Mouse (Mus musculus) hindbrain, embryonic 13.5 days (tissue): ENCODE measurements around the gene Snapc2. TPM values are rescaled to one million over a fixed set of nuclear protein-coding genes. Genes with fewer than 3 reads are reported as not detected.

ENCODE experiments used
- ATAC-seq: fragments of 200-750 bp; cut with Nextera tagmentation; 2 replicates; pipeline ENCODE4 v1.8.0; 2017; ENCODE audit warnings: moderate TSS enrichment; ENCODE audit not compliant: low FRiP score
- H3K27ac ChIP-seq: fragments of 300-500 bp; sonication (generic); 2 replicates; pipeline ENCODE4 v1.5.1; 2015; ENCODE audit warnings: inconsistent platforms, mild to moderate bottlenecking, moderate library complexity
- H3K27me3 ChIP-seq: fragments of 300-500 bp; sonication (generic); 2 replicates; pipeline ENCODE4 v1.6.1; 2015; ENCODE audit warnings: mild to moderate bottlenecking, inconsistent platforms
- H3K36me3 ChIP-seq: fragments of 300-500 bp; sonication (generic); 2 replicates; pipeline ENCODE4 v1.6.1; 2015; ENCODE audit warnings: mild to moderate bottlenecking, inconsistent platforms
- H3K4me1 ChIP-seq: fragments of 300-500 bp; sonication (generic); replicated peaks from 2 replicates; pipeline ENCODE4 v1.6.1; 2015; ENCODE audit warnings: inconsistent platforms
- H3K4me2 ChIP-seq: fragments of 300-500 bp; sonication (generic); 2 replicates; pipeline ENCODE4 v1.6.1; 2015; ENCODE audit warnings: inconsistent platforms, mild to moderate bottlenecking, moderate library complexity
- H3K4me3 ChIP-seq: fragments of 300-500 bp; sonication (generic); 2 replicates; pipeline ENCODE4 v1.5.1; 2015; ENCODE audit warnings: mild to moderate bottlenecking, inconsistent platforms
- H3K9ac ChIP-seq: fragments of 300-500 bp; sonication (generic); 2 replicates; pipeline ENCODE4 v1.6.1; 2015; ENCODE audit warnings: mild to moderate bottlenecking, inconsistent platforms
- H3K9me3 ChIP-seq: fragments of 300-500 bp; sonication (generic); 2 replicates; pipeline ENCODE4 v1.6.1; 2016; ENCODE audit warnings: inconsistent platforms
- WGBS: fragments of 180-500 bp; shearing (Covaris S2); methylation state at CpG from one replicate; pipeline ENCODE4 v1.1.7; 2015; 5-methylcytosine and 5-hydroxymethylcytosine counted together
- polyA plus RNA-seq: library from polyadenylated mRNA; unstranded; fragments of >200 nt; fragmentation: Nextera tagmentation; extraction: Ambion mirVana; gene quantifications from 2 replicates; pipeline ENCODE4 v1.2.1, GENCODE M21; 2015

The Snapc2 gene
- polyA plus RNA-seq, 1 experiment from 2014 or later = 65.2 TPM

DNA sequence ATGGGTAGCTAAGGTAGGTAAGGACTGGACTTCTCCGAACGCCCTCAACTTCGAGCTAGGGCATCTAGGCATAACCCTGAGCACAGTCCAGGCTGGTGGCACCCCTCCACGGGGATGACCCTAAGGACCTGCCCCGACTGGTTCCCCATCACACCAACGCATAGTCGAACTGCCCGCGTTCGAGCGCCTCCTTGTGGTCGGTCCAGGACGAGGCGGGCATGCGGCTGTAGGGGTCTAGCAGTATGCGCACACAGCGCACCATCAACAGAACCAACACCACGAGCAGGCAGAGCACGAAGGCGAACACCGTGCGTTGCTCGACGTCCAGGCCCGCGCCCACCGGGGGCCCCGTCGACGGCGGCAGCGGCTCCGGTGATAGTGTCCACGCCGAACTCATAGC is 5.4 kb downstream of the Snapc2 start:
- peaks cover 62% of the 10 kb centered on the region for H3K36me3 ChIP-seq

GRCm38 (mm10) chr8:4258678-4259077 is 5.8 kb downstream of the Snapc2 start:
- under 1% methylated on average over 27 of the region's 32 CpGs for WGBS

More for the DNA sequence above, 5.4 kb downstream of the Snapc2 start:
- peak overlapping the region; percentile 97 for H3K27ac ChIP-seq
- peak overlapping the region; percentile 92 for H3K4me3 ChIP-seq
- 1% methylated on average over 35 of the region's 35 CpGs for WGBS
- ATAC-seq = peak; percentile 58
- peaks cover 57% of the 10 kb centered on the region for H3K4me1 ChIP-seq
- no peaks in the 10 kb centered on the region for H3K9me3 ChIP-seq
- H3K9ac ChIP-seq = peak overlapping the region; percentile 97
- H3K4me2 ChIP-seq = peak overlapping the region; percentile 81
- no peaks in the 10 kb centered on the region for H3K27me3 ChIP-seq

GRCm38 (mm10) chr8:4259125-4259804 is 6.4 kb downstream of the Snapc2 start, which contains the start of gene Ctxn1:
Gene Ctxn1 (minus strand): TSS chr8:4259274.
- H3K36me3 ChIP-seq = peaks cover 72% of the 10 kb centered on the region
- H3K9ac ChIP-seq = peak within 1 kb of the TSS; percentile 97
- H3K4me2 ChIP-seq = peak within 1 kb of the TSS; percentile 81

More at GRCm38 (mm10) chr8:4258678-4259077, 5.8 kb downstream of the Snapc2 start:
- Histone ChIP-seq H3K9ac (peak overlapping the region; percentile 97), H3K4me2 (peak overlapping the region; percentile 81), H3K36me3 (peaks cover 66% of the 10 kb centered on the region), H3K27me3 (no peaks in the 10 kb centered on the region), H3K27ac (peak overlapping the region; percentile 97), H3K9me3 (no peaks in the 10 kb centered on the region), H3K4me1 (peaks cover 54% of the 10 kb centered on the region), H3K4me3 (peak overlapping the region; percentile 92)
- ATAC-seq = peak; percentile 81

GRCm38 (mm10) chr8:4259805-4260170 is 6.9 kb downstream of the Snapc2 start:
- ATAC-seq = no peak
- Histone ChIP-seq H3K27ac (peak overlapping the region; percentile 97), H3K9ac (peak overlapping the region; percentile 97), H3K9me3 (no peaks in the 10 kb centered on the region), H3K4me2 (peak overlapping the region; percentile 81), H3K4me1 (peaks cover 42% of the 10 kb centered on the region), H3K27me3 (no peaks in the 10 kb centered on the region), H3K36me3 (peaks cover 73% of the 10 kb centered on the region), H3K4me3 (peak overlapping the region; percentile 92)
- 84% methylated on average over 4 of the region's 4 CpGs for WGBS

More at GRCm38 (mm10) chr8:4259125-4259804, 6.4 kb downstream of the Snapc2 start, which contains the start of gene Ctxn1:
- ATAC-seq = peak; percentile 89
- Histone ChIP-seq H3K9me3 (no peaks in the 10 kb centered on the region), H3K27me3 (no peaks in the 10 kb centered on the region), H3K27ac (peak within 1 kb of the TSS; percentile 97), H3K4me3 (peak within 1 kb of the TSS; percentile 92), H3K4me1 (peaks cover 48% of the 10 kb centered on the region)
- WGBS = 5% methylated on average over 25 of the region's 33 CpGs

GRCm38 (mm10) chr8:4263105-4263791 is 10.4 kb downstream of the Snapc2 start:
- Histone ChIP-seq H3K27ac (no peak overlapping the region), H3K9me3 (no peaks in the 10 kb centered on the region), H3K4me2 (no peak overlapping the region), H3K27me3 (no peaks in the 10 kb centered on the region), H3K36me3 (peaks cover 84% of the 10 kb centered on the region), H3K4me1 (peaks cover 11% of the 10 kb centered on the region), H3K9ac (no peak overlapping the region), H3K4me3 (no peak overlapping the region)
- 92% methylated on average over 8 of the region's 8 CpGs for WGBS
- ATAC-seq = no peak

DNA sequence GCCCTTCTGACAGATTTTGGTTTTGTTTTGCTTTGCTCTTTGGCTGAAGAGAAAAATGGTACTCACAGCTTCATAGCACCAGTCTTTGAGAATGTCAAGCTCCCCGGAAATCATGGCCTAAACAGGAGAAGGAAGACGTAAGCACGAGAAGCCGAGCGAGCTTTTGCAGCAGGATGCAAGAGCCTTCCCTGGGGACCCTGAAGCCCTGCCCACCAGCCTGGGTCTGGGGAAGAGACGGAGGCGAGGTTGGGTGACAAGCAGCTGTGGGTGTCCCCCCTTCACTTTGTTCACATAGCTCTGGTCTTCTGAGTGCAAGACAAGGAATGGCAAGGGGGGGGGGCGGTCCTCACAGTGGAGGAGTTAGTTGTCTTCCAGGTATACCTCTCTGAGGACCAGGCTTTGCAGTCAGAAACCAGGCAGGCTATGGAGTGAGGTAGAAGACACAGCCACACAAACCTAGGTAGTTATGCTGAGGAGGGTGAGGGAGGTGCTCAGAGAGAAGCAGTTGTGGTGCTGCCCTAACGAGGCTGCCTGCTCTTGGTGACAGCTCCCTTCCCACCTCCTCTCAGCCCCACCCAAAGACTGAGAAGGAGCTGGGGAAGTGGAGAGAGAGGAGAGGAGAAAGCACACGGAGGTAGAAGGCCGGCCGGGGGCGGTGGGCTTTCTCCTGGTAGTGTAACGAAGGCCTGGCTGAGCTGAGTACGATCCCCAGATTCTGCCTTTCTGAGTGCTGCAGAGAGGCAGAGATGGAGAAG is 12.5 kb downstream of the Snapc2 start:
- Histone ChIP-seq H3K9me3 (no peaks in the 10 kb centered on the region), H3K27me3 (no peaks in the 10 kb centered on the region), H3K9ac (no peak overlapping the region), H3K27ac (no peak overlapping the region), H3K36me3 (peaks cover 98% of the 10 kb centered on the region), H3K4me3 (no peak overlapping the region), H3K4me1 (no peaks in the 10 kb centered on the region), H3K4me2 (no peak overlapping the region)
- no peak for ATAC-seq
- 94% methylated on average over 15 of the region's 15 CpGs for WGBS

DNA sequence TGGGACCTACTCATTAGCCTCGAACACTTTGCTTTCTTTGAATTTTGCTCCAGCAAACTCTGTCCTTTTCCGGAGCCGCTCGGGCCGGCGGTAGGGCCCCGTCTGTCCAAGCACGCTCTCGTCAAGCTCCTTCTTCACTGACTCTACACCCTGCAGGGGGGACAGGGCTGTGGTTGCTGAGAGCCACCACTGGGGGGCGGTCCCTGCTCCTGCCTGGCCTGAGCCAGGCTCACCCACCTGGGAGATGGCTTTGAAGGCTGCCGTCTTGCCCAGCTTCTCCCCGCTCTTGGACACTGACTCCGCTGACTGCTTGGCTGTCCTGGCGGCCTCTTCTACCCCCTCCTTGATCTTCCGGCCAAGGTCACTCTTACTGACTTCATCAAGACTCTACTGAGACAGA is 14.7 kb downstream of the Snapc2 start:
- H3K36me3 ChIP-seq = peaks cover 89% of the 10 kb centered on the region
- H3K4me1 ChIP-seq = no peaks in the 10 kb centered on the region
- H3K4me3 ChIP-seq = no peak overlapping the region
- no peaks in the 10 kb centered on the region for H3K27me3 ChIP-seq
- ATAC-seq = no peak
- H3K9me3 ChIP-seq = no peaks in the 10 kb centered on the region
- H3K4me2 ChIP-seq = no peak overlapping the region
- no peak overlapping the region for H3K27ac ChIP-seq
- WGBS = 72% methylated on average over 15 of the region's 15 CpGs
- no peak overlapping the region for H3K9ac ChIP-seq

DNA sequence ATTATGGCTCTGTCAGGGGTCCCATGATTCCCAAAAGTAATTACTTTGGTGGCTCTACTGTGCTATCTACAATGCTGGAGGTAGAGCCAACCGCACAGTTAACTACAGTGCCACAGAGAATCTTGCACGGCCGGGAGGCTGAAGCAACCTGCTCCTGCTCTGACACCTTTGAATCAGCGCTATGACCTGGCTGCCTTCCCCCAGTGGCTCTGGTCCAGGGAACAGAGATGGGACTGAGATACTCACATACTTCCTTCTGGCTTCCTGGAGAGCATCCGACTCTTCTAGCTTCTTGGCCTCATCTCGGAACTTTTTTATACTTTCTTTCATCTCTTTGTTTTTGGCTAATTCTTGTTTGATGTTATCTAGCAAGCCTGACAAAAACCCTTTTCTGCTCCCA is 16.7 kb downstream of the Snapc2 start:
- H3K27ac ChIP-seq = no peak overlapping the region
- no peak overlapping the region for H3K4me2 ChIP-seq
- no peaks in the 10 kb centered on the region for H3K9me3 ChIP-seq
- no peak for ATAC-seq
- no peaks in the 10 kb centered on the region for H3K27me3 ChIP-seq
- H3K4me3 ChIP-seq = no peak overlapping the region
- no peak overlapping the region for H3K9ac ChIP-seq
- peaks cover 6% of the 10 kb centered on the region; the same call in 1 of the 2 replicates for H3K4me1 ChIP-seq
- H3K36me3 ChIP-seq = peaks cover 80% of the 10 kb centered on the region
- 93% methylated on average over 6 of the region's 6 CpGs for WGBS

DNA sequence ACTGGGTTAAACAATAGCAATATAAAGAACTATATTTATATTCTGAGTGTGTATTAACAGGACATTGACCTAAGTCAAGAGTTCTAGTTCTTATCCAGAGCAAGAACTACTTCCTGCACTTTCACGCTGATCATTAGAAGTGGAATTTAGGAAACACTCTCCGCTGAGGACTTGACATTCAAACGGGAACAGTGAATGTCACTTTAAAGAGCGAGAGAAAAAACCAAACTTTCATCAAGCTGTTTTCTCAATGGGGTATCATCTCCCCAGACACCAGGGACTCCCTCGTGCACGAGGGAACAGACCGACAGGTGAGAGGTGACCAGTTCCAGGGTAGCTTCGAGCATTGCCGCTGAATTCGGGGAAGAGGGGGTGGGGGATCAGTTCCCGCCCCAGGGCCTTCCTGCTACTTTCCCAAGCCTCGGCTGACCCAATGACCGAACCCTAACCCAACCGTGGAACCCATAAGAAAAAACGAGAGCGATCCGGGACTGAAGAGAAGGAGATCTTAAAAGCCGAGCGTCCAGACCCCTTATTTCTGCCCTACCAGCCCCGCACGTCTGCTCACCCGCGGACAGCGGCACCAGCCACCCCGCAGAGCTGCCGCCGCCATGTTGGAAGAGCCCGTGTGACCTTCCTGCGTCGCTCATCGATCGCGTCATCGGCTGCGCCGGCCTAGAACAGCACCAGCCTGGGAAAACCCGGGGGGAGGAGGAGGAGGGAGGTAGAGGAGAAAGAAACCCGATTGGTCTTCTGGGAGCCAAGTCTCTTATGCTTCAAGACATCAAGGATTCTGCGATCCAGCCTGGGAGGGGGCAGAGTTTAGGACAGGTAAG is 22.6 kb downstream of the Snapc2 start, which contains the start of gene Timm44:
Gene Timm44 (minus strand): TSS at position 639 of the 836 bp plus-strand sequence.
- H3K27ac ChIP-seq = peak within 1 kb of the TSS; percentile 89
- peaks cover 23% of the 10 kb centered on the region for H3K36me3 ChIP-seq
- peak within 1 kb of the TSS; percentile 75 for H3K4me3 ChIP-seq
- H3K27me3 ChIP-seq = no peaks in the 10 kb centered on the region
- peak; percentile 96 for ATAC-seq
- peaks cover 16% of the 10 kb centered on the region for H3K4me1 ChIP-seq
- H3K4me2 ChIP-seq = peak within 1 kb of the TSS; percentile 76
- H3K9me3 ChIP-seq = no peaks in the 10 kb centered on the region
- peak within 1 kb of the TSS; percentile 86 for H3K9ac ChIP-seq
- WGBS = under 1% methylated on average over 39 of the region's 39 CpGs

- Histone ChIP-seq H3K27ac (peak overlapping the region; percentile 89), H3K9me3 (no peaks in the 10 kb centered on the region), H3K36me3 (peaks cover 23% of the 10 kb centered on the region), H3K4me2 (peak overlapping the region; percentile 76), H3K9ac (peak overlapping the region; percentile 86), H3K4me3 (peak overlapping the region; percentile 75), H3K4me1 (peaks cover 16% of the 10 kb centered on the region), H3K27me3 (no peaks in the 10 kb centered on the region)
- 28% methylated on average over 9 of the region's 9 CpGs for WGBS
- ATAC-seq = no peak
These were observed 23.2 kb downstream of the Snapc2 start for GRCm38 (mm10) chr8:4276111-4276465.

DNA sequence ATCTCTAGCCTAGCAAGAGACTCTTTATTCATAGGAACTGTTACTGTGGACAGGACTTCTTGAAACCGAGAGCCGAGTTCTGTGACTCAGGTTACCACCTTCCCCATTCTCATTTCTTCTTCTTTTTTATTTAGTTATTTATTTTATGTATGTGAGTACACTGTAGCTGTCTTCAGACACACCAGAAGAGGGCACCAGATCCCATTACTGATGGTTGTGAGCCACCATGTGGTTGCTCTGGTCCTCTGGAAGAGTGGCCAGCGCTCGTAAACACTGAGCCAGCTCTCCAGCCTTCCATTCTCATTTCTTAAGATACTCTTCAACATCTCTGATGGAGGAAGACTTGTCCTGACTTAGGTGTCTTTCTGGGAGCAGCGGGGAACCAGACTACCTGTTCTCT is 39.9 kb downstream of the Snapc2 start:
- H3K4me2 ChIP-seq = no peak overlapping the region
- no peaks in the 10 kb centered on the region for H3K4me1 ChIP-seq
- no peaks in the 10 kb centered on the region for H3K9me3 ChIP-seq
- no peak overlapping the region for H3K4me3 ChIP-seq
- no peak for ATAC-seq
- peaks cover 77% of the 10 kb centered on the region for H3K36me3 ChIP-seq
- no peak overlapping the region for H3K9ac ChIP-seq
- WGBS = 92% methylated on average over 5 of the region's 5 CpGs
- no peak overlapping the region for H3K27ac ChIP-seq
- no peaks in the 10 kb centered on the region for H3K27me3 ChIP-seq
